Mouse (Mus musculus) ES-E14 (cell line): Measurements from ENCODE around the gene Ndufs8.

Experiments
- CHD2 ChIP-seq: IDR thresholded peaks from 2 replicates; pipeline ENCODE4 v1.6.1; 2014; ENCODE audit warnings: mild to moderate bottlenecking, low read depth, low read length, inconsistent platforms
- HCFC1 ChIP-seq: IDR thresholded peaks from 2 replicates; pipeline ENCODE4 v1.6.1; 2012; ENCODE audit warnings: low read length, inconsistent platforms, borderline replicate concordance; ENCODE audit not compliant: insufficient read depth
- MAFK ChIP-seq: IDR thresholded peaks from 2 replicates; pipeline ENCODE4 v1.6.1; 2014; ENCODE audit warnings: mild to moderate bottlenecking, low read depth, low read length, inconsistent platforms; ENCODE audit not compliant: insufficient read depth

DNA sequence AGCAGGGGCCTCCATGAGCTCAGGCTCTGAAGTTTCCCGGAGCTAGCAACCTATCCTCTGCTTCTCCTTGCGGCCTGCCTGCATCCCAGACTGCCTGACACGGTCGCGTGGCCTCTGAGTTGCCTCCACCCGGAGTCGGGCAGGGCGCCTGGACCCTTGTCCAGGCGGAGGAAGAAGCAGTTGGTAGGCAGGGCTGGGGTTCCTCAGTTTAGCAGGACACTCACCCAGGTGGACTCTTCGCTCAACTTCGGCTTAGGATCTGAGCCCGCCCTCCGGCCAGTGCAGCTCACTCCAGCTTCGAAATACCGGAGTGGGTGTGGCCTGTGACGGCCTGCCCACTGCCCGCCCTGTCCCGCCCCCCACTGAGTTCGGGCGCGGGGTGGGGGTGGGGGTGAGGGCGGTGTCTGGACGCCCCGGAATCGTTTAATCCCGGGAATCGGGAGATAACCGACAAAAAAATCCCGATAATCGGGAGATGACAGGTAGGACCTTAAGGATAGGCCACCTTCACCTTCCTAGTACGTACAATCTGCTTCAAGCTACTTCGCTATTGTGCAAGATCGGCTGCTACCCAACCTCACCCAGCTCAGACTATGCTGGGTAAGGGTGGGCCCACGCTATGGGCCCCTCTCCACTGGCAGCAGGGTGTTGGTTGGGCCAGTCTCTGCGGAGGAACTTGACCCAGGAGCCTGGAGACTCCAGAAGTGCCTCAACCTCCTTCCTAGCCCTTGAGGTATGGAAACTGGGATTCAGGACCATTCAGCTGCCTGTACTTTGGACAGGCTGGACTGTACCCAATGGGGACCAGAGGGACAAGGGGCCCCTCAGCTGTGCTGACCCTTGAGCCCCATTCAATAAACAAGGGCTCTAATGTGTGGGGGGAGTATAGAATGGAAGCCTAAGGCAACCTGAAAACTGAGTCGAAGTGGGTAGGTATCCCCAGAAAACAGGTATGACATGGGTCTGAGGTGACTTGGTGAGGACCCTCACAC, 5.5 kb downstream of the Ndufs8 start, which contains the start of gene Tcirg1:
- TF ChIP-seq CHD2 (no peak), HCFC1 (no peak), MAFK (no peak)
